Mouse (Mus musculus) intestine, postnatal 0 days (tissue): ENCODE results near the gene Mast1. TPM values are rescaled to one million over a fixed set of nuclear protein-coding genes. Genes with fewer than 3 reads are reported as not detected.
A peak's percentile ranks its signal among the peaks of the same experiment; 100 is the strongest.

ENCODE experiments used
- ATAC-seq: fragments of 200-750 bp; cut with Nextera tagmentation; 2 replicates; pipeline ENCODE4 v1.8.0; 2017; ENCODE audit warnings: mild to moderate bottlenecking, moderate TSS enrichment, moderate library complexity
- H3K27ac ChIP-seq: fragments of 300-500 bp; sonication (generic); 2 replicates; pipeline ENCODE4 v1.5.1; 2014; ENCODE audit warnings: mild to moderate bottlenecking, low read depth, low read length, moderate library complexity
- H3K27me3 ChIP-seq: fragments of 300-500 bp; sonication (generic); replicated peaks from 2 replicates; pipeline ENCODE4 v1.6.1; 2014; ENCODE audit warnings: low read length, mixed read lengths; ENCODE audit not compliant: control insufficient read depth, insufficient read depth
- H3K36me3 ChIP-seq: fragments of 300-500 bp; sonication (generic); 2 replicates; pipeline ENCODE4 v1.6.1; 2014; ENCODE audit warnings: mild to moderate bottlenecking, moderate library complexity; ENCODE audit not compliant: control insufficient read depth, insufficient read depth
- H3K4me1 ChIP-seq: fragments of 300-500 bp; sonication (generic); replicated peaks from 2 replicates; pipeline ENCODE4 v1.6.1; 2014; ENCODE audit warnings: antibody characterized with exemption, low read length, mixed read lengths; ENCODE audit not compliant: control insufficient read depth, insufficient read depth
- H3K4me2 ChIP-seq: fragments of 300-500 bp; sonication (generic); replicated peaks from 2 replicates; pipeline ENCODE4 v1.6.1; 2014; ENCODE audit warnings: low read depth, mild to moderate bottlenecking, moderate library complexity
- H3K4me3 ChIP-seq: fragments of 300-500 bp; sonication (generic); 2 replicates; pipeline ENCODE4 v1.5.1; 2014; ENCODE audit warnings: low read depth, low read length
- H3K9ac ChIP-seq: fragments of 300-500 bp; sonication (generic); 2 replicates; pipeline ENCODE4 v1.6.1; 2014; ENCODE audit warnings: mild to moderate bottlenecking, low read depth, low read length
- H3K9me3 ChIP-seq: fragments of 300-500 bp; sonication (generic); 2 replicates; pipeline ENCODE4 v1.6.1; 2016; ENCODE audit warnings: mixed run types; ENCODE audit not compliant: control insufficient read depth
- CTCF ChIP-seq: sonication (generic); IDR thresholded peaks from 2 replicates; pipeline ENCODE4 v1.5.1; 2016; ENCODE audit warnings: low read depth, mild to moderate bottlenecking, control low read depth, antibody characterized with exemption, moderate library complexity
- WGBS: fragments of 180-500 bp; shearing (Covaris S2); extraction: QIAGEN DNeasy Blood & Tissue Kit; methylation state at CpG from one replicate; pipeline ENCODE4 v1.1.7; 2014; 5-methylcytosine and 5-hydroxymethylcytosine counted together
- polyA plus RNA-seq: library from polyadenylated mRNA; unstranded; fragments of >200 nt; fragmentation: Nextera tagmentation; extraction: Ambion mirVana; gene quantifications from 2 replicates; pipeline ENCODE4 v1.2.1, GENCODE M21; 2015

The Mast1 gene
- polyA plus RNA-seq, 1 experiment from 2014 or later: 1.1 TPM

DNA sequence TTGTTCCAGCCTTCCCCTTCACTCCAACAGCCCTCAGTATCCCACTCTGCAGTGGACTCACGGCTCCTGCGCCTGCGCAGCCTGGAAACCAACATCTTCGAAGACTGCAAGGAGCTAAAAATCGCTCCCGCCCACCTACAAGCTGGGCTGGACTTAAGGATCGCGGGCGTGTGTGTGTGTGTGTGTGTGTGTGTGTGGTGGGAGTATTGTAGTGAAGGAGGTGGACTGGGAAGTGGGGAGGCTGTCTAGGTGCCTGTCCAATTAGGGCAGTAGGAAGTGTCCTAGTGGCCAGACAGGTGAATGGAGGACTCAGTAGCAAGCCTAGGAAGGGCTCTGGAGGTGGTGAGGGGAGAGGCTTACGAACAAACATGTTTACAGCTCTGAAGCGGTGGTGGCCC is 8.1 kb upstream of the Mast1 start:
- ATAC-seq: peak; percentile 46; the same call in 1 of the 2 replicates
- Histone ChIP-seq H3K9ac (no peak overlapping the region), H3K27ac (no peak overlapping the region), H3K4me3 (peak overlapping the region; percentile 32; the same call in 1 of the 2 replicates), H3K36me3 (no peaks in the 10 kb centered on the region), H3K27me3 (peaks cover 46% of the 10 kb centered on the region), H3K4me1 (no peaks in the 10 kb centered on the region), H3K9me3 (no peaks in the 10 kb centered on the region), H3K4me2 (peak overlapping the region; percentile 67)
- no peak for TF ChIP-seq CTCF
- WGBS: 5% methylated on average over 11 of the region's 11 CpGs

DNA sequence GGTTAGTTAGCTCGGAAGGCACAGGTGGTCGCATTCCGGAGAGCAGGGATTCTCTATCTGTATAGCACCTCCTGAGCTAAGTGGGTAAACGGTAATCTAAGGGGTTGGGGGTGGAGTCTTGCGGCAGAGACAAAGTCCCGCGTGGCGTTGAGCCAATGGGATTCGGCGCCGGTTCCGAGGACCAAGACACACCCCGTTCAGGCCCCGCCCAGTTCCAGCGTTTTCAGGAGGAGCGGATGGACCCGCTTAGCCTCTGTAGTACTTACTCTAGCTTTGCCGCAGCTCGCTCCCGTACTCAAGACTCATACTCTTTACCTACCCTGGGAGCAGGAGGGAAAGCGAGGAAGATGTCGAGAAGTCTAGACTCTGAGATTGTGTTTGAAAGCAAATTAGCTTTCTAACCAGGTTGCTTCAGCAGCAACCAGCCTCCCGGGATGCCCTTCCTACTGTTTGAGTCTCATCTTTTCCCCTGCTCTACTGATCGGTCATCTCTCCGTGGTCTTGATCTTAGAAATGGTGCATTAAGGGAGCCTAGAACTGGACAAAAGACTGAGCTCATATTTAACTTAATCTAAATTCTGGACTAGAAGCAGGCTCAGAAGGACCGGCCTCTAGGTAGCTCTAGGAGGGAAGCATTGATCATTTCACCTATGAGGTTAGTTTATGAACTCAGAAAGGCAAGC is 7.5 kb upstream of the Mast1 start:
- ATAC-seq: no peak
- Histone ChIP-seq H3K36me3 (no peaks in the 10 kb centered on the region), H3K9ac (no peak overlapping the region), H3K4me1 (no peaks in the 10 kb centered on the region), H3K27me3 (peaks cover 45% of the 10 kb centered on the region), H3K27ac (no peak overlapping the region), H3K4me2 (peak overlapping the region; percentile 27; the same call in 1 of the 2 replicates), H3K9me3 (no peaks in the 10 kb centered on the region), H3K4me3 (peak overlapping the region; percentile 20; the same call in 1 of the 2 replicates)
- no peak for TF ChIP-seq CTCF
- 4% methylated on average over 26 of the region's 26 CpGs for WGBS

DNA sequence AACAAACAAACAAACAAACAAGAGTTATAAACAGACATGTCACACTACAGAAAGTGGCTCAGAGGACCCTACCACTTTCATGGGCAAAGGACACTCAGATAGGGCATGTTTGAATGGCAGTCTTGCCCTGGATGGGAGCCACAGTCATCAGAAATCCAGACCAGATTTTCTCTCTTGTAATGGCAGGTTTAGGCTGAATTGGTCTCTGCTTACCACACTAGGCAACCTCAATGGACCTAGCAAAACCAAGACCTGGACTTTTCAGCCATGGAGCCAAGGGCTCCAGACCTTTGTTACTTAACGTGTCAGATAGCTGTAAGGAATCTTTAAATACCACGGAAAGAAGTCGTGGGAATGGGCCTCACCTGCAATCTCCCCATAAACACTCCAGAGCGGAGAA is 6.5 kb upstream of the Mast1 start:
- H3K9me3 ChIP-seq: no peaks in the 10 kb centered on the region
- no peak overlapping the region for H3K4me3 ChIP-seq
- H3K4me1 ChIP-seq: no peaks in the 10 kb centered on the region
- no peak for ATAC-seq
- no peak overlapping the region for H3K4me2 ChIP-seq
- 23% methylated on average over 4 of the region's 4 CpGs for WGBS
- TF ChIP-seq CTCF: no peak
- no peak overlapping the region for H3K9ac ChIP-seq
- H3K36me3 ChIP-seq: no peaks in the 10 kb centered on the region
- peaks cover 50% of the 10 kb centered on the region for H3K27me3 ChIP-seq
- no peak overlapping the region for H3K27ac ChIP-seq

GRCm38 (mm10) chr8:84937620-84938485 is 694 bp upstream of the Mast1 start:
- Histone ChIP-seq H3K4me1 (no peaks in the 10 kb centered on the region), H3K9me3 (no peaks in the 10 kb centered on the region), H3K9ac (no peak overlapping the region), H3K4me3 (peak overlapping the region; percentile 35; the same call in 1 of the 2 replicates), H3K27me3 (peaks cover 59% of the 10 kb centered on the region), H3K27ac (no peak overlapping the region), H3K4me2 (peak overlapping the region; percentile 62; the same call in 1 of the 2 replicates), H3K36me3 (no peaks in the 10 kb centered on the region)
- ATAC-seq: no peak
- WGBS: 58% methylated on average over 13 of the region's 13 CpGs
- TF ChIP-seq CTCF: no peak

GRCm38 (mm10) chr8:84936041-84936961 is 858 bp downstream of the Mast1 start:
- Histone ChIP-seq H3K27ac (no peak overlapping the region), H3K4me2 (peak overlapping the region; percentile 62), H3K4me1 (no peaks in the 10 kb centered on the region), H3K27me3 (peaks cover 62% of the 10 kb centered on the region), H3K9ac (no peak overlapping the region), H3K36me3 (no peaks in the 10 kb centered on the region), H3K9me3 (no peaks in the 10 kb centered on the region), H3K4me3 (peak overlapping the region; percentile 35)
- 25% methylated on average over 23 of the region's 23 CpGs for WGBS
- no peak; the same call in 1 of the 2 replicates for ATAC-seq
- no peak for TF ChIP-seq CTCF

DNA sequence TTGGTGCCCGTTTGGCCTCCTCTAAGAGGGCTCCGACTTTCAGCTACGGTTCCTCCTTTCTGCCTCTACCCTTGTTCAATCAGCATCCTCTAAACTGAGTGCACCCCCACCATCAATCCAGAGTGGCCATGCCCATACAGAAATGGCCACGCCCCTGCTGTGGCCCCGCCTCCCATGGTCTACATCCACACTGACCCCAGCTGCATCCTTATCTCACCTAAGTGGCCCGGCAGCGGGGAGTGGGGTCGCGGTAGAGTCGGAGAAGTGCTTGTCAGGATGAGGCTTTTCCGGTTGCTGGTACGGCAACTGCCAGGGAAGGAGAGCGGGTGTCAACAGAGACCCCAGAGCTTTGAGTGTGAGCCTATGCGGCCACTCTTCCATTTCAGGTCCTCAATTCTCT is 1.7 kb downstream of the Mast1 start:
- H3K9ac ChIP-seq: no peak overlapping the region
- H3K36me3 ChIP-seq: no peaks in the 10 kb centered on the region
- no peaks in the 10 kb centered on the region for H3K4me1 ChIP-seq
- no peaks in the 10 kb centered on the region for H3K9me3 ChIP-seq
- no peak overlapping the region for H3K4me3 ChIP-seq
- 8% methylated on average over 14 of the region's 14 CpGs for WGBS
- TF ChIP-seq CTCF: no peak
- ATAC-seq: peak; percentile 34; the same call in 1 of the 2 replicates
- H3K4me2 ChIP-seq: no peak overlapping the region
- H3K27me3 ChIP-seq: peaks cover 66% of the 10 kb centered on the region
- H3K27ac ChIP-seq: no peak overlapping the region
